Mouse (Mus musculus): ENCODE data around the gene Hist3h2ba.

- no peak for TF ChIP-seq CTCF (IDR thresholded peaks at IDR 0.05; ENCODE audit: borderline replicate concordance, insufficient read depth, low read length)
- no peak for TF ChIP-seq POLR2A (IDR thresholded peaks at IDR 0.05; ENCODE audit: low read depth, low read length)
Measured at GRCm38 (mm10) chr11:58967346-58967745, 18.6 kb downstream of the Hist3h2ba start.
